Mouse (Mus musculus): ENCODE results near the gene Cnga1.
A peak's percentile ranks its signal among the peaks of the same experiment; 100 is the strongest.
"Not testable (repeated sequence)": the region's sequence is repeated elsewhere in the genome, so short reads cannot be mapped to it uniquely, and the experiment has no call there.

The Cnga1 gene

DNA sequence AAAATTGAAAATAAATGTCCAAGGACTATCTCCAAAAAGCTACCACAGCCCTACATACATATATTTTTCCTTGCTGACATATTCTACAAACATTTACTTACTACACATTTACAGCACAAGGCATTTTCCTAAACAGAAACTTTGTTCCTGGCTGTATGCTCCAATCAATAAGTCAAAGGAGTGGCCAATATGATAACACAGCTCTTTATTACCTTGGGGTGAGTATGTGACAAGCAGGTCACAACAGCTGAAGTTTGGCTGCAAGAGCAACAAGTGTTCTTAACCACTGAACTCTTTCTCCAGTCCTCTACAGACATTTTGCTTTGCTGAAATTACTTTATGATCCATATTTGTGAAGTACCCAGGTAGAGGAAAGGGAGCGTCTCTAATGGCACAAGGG lies 4.0 kb downstream of the Cnga1 start:
- no peak for DNase-seq (ENCODE audit: low spot score)

DNA sequence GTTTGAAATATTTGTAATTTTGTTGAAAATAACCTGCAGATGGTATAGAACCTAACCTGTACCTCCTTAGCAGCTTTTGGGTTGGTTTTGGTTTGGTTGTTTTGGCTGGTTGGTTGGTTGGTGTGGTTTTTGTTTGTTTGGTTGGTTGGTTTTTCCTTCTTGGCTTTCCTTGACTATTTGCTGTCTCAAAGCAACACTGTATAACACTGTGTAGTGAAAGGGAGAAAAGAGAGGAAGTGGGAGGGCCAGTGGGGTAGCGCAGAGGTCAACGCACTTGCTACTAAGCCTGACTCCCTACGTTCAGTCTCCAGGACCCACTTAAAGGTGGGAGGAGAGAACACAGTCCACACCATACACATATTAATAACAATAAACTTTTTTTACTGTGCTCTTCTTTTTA lies 7.5 kb downstream of the Cnga1 start:
- DNase-seq (ENCODE audit: low spot score): peak; percentile 21

DNA sequence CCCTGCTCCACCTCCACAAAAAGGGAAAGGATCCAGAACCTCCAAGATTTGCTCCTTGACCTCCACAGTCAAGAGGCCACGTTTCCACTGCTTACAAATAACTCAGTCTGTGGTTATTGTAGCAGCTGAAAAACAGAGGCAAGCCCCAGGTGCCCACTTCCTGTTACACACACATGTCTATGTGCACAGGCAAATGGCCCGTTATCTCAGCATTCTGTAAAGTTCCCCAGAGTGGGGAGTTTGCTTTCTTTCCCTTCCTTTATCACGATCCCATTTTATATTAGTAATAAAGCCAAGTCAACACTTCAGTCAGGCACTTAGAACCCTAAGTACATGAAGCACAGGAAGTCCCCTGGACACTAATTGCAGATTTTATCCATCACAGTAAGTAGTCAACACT lies 8.0 kb downstream of the Cnga1 start:
- peak; percentile 85 for DNase-seq (ENCODE audit: low spot score)

DNA sequence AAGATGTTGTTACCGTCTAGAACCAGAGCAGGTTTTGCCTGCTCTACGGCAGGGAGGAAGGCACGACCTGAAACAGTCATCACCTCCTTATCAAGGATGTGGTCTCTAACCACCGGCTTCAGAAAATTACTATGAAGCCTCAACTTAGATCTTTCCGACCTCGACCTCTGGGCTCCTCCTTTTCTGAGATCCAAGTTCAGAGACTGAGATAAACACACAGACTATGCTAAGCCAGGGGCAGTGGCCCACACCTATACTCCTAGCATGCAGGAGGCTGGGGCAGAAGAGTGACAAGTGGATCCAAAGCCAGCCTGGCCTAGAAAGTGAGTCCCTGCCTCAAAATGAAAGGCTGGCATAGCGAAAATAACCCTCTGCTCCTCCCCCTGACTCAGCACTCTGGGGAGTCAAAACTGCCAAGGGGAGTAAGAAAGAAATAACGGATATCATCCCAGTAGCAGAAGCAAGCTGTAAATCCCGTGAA lies 9.2 kb downstream of the Cnga1 start:
- DNase-seq (ENCODE audit: low spot score): peak; percentile 91

DNA sequence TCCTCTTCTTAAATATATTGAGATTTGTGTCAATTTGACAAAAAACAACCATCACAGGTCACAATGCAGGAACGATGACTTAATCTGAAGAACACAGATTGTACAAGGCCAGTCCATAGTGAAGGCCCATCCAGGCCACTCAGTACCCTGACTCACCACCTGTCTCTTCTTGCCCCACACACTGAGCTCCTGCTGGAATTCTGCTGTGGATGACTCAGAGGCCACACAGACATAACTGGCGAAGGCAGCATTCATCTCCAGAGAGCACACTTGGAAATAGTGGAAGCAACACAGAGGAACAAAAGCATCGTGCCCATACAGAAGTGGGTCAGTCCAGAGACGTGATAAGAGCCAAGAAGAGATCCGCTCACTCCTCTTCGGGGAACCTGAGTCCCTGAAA lies 14.0 kb downstream of the Cnga1 start:
- no peak for DNase-seq (ENCODE audit: low spot score)

DNA sequence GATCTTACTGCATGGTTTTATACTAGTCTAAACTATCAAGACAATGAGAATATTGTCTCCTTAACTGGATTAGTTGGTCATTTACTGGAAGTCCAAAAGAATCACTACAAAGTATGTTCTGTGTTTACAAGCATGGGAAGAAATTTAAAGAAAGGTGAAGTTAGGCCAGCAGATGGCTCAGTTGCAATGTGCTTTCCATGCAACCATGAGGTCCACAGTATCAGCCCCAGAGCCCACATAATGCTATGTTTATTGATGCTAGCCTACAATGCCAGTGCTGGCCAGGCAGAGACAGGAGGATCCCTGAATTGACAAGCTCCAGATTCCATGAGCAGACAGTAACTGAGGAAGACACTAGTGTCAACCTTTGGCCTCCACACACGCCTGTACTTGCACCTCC lies 23.1 kb downstream of the Cnga1 start:
- no peak for DNase-seq (ENCODE audit: low spot score)

DNA sequence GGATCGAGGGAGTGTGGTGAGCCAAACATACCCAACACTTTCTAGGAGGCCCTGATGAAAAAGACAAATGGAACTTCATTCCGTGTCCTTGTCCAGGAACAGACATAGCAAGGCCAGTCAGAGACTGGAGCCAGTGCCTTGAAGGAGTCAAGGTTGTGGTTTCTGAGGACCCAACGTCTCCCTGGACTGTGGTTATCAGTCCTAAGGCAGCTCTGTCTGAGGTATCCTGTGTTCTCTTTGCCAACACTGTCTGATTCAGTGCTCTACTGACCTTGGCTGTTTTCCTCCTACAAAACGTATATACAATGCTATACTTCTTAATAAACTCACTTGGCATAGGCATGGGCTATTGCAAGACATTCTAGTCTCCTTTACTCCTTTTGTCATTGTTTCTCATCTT lies 26.7 kb downstream of the Cnga1 start:
- no peak for DNase-seq (ENCODE audit: low spot score)

DNA sequence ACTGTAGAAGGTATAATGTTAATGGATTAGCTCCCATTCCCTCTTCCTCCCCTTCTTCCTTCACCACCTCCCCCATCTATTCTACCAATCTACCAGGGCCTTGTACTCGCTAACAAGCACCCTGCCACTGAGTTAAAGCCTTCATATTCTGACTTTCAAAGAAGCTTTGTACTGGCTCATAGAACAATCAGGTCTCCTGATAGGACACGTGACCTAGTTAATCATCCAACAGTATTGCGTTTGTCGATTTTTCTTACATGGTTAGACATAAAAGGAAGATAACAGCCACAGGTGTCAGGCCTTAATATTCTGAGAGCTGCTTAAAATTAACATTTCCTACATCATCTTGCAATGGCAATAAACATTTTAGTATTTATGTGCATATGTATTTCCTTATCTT lies 40.9 kb downstream of the Cnga1 start:
- no peak for DNase-seq (ENCODE audit: low spot score)

DNA sequence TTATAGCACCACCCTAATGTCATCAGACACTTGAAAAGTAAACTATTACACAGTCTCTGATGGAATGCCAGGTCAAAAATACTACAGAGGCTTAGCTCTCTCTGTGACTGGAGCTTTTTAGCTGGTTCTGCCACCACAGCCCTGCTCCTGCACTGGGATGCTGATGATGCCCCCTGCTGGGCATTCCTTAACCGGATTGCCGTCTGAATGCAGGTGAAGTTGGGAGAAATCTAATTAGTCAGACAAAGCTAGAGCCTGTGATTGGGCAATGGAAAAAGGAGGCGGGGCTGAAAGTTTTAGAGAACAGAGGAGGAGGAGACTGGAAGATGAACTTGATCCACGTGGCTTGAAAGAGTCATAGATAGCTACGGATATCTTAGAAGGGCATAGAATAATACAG lies 43.1 kb downstream of the Cnga1 start:
- DNase-seq (ENCODE audit: low spot score): peak; percentile 48

DNA sequence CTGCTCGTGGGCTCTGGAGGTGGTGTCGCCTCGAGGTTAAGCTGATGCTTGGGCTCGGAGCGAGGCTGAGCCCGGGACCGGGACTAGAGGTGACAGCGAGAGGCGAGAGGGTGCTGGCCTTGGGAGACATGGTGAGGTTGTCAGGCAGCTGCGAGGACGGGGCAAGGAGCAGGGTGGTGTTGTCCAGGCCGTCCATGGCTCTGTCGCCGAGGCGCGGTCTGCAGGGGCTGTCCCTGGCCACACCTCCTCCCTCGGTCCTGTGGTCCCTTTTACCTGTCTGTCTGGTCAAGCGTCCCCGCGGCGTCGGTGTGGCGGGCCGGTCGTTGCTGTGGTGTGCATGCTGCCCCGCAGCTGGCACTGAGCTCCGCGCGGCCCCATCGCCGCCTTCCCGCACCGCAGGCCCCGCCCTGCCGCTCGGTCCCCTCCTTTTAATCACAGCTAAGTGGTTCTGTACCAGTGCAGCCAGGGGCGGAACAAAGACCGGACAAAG lies 56.8 kb downstream of the Cnga1 start, which contains the start of gene Gm5868:
Gm5868 (minus strand) TSS at position 360 of the 490 bp plus-strand sequence.
- no peak for DNase-seq (ENCODE audit: low spot score)

DNA sequence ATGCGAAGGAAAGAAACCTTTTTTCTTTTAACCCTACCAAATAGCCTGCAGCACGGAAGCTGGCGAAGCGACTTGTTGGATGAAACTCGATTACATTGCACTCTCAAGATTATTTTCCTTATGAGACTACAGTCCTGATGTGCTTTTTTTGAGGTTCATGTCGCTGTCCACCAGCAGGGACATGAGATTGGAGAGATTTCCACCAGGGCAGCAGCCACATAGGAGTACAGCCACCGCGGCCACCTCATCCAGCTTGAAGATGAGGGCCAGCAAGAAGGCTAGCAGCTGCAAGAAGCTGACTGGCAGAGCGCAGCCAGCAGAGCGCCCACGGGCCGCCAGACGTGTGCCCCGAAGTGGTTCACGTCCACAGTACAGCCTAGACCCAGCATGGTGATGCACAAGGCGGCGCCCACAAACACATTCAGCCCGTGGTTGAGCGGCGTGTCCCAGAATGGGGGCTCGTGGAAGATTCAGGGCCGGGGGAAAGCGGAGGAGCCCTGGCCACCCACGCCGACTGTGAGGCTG lies 57.3 kb downstream of the Cnga1 start:
- DNase-seq (ENCODE audit: low spot score): not testable (repeated sequence)

DNA sequence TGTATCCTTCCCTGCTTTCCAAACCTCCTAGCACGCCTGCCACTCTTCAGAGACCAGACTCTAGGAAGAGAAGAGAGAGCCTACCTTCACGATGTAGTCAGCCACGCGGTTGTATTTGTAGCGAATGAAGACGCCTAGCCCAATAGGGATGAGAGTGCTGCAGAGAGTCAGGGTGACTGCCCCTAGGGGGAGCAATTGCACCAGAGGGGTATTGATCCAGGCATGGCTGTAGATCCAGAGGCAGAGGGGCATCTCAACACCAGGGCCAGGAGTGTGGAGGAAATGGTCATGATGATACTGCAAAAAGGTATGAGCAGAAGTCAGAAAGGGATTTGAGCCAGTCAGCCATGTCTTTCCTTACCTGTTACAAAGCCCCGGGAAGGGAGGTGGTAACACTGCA lies 58.0 kb downstream of the Cnga1 start:
- DNase-seq (ENCODE audit: low spot score): peak; percentile 32

DNA sequence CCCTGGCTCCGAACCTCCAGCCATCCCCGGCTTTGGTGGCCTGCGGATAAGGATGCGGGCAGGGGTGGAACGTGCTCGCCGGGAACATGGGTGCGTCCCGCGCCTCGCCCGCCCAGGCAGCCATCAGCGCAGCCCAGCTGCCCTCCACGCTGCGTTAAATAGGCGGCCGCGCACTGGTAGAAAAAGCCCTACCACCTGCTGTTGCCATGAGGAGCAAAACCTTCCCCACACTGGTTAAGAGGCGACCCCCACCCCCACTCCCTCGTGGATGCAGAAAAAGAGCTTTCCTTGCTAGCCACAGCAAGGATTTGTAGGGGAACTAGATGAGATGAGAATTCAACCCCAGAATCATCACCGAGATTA lies 63.1 kb downstream of the Cnga1 start, which contains the start of gene Zar1:
Zar1 (minus strand) TSS at position 285 of the 363 bp plus-strand sequence.
- DNase-seq (ENCODE audit: low spot score): not testable (repeated sequence)

DNA sequence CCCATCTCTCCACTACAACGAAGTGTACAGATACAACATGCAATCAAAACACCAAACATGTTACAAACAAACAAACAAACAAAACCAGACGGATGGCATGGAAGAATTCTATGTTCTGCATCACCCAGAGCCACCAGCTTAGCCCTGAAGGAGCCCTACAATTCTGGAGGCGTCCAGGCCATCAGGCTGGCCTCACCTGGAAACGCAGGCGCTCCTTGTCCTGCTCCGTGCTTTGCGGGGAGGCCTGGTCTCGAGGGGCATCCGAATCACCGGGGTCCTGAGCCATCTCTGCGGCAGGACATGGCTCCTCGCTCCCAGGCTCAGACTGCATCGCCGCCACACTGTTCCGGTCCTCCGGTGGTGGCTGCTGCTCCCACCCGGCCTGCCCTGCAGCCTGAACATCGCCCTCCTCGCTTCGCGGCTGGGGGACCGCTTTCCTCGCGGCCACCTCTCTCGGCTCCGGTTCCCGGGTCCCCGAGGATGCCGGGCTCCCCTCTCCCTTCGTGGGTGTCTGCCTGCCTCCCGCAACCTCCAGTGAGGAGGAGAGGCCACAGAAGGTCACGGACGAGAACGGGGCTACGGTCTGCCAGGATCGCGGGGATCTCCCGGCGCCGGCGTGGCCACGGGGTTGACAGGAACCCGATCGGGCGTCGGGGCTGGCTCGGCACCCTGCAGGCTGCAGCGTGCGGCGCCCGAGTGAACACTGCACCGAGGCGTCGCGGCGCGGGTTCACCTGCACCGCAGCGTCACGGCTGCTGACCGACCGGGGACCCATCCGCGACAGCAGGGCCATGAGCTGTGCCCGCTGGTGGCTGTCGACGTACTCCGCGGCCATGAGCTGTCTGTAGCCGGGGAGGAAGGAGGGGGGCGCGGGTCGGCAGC lies 63.7 kb downstream of the Cnga1 start:
- DNase-seq (ENCODE audit: low spot score): peak; percentile 16

DNA sequence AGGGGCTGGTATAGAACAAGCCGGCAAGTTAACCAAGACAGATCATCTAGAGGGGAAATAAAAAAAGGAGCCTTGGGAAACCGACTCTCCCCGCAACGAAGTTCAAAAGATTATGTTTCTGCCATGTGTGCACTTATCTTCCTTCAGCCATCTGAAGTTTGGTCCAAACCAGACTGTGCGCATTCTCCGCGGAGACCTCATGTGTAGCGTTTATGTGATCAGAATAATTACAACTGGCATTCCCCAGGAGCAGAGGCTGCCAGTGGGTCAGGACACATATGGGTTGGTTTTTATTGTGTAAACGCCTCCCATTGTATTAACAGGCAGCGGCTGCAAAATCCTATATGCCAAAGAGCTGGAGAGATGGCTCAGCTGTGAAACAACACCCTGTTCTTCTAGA lies 64.5 kb downstream of the Cnga1 start:
- not testable (repeated sequence) for DNase-seq (ENCODE audit: low spot score)

DNA sequence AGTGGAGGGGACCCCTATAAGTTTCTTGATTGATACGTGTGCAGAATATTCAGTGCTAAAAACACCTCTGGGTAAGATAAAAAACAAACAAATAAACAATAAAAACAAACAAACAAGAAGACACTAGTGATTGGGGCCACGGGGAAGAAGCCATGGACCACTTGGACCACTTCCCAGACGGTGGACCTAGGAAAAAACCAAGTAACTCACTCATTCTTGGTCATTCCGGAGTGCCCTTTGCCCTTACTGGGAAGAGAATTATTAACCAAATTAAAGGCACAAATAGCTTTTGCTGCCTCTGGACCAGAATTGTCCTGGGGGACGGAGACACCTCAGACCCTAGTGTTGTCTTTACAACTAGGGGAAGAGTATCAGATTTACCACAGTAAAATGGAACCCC lies 78.5 kb downstream of the Cnga1 start:
- no peak for DNase-seq (ENCODE audit: low spot score)

DNA sequence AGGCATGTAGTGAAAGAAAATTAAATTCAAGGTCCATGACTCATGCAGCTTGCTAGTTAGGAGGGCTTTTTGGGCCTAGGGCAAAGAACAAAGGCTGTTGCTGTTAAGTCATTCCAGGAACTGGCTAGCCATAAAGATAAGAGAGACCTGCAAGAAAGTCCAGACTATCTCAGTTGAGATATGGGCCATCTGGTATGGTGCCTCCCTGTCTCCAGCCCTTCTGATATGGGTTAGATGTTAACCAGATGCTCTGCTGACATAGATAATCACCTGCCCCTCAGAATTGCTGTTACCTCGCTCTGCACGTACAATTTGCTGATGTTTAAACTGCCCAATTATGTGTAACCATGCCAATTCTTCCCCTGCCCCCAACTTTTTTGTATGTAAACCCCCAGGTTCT lies 80.9 kb downstream of the Cnga1 start:
- not testable (repeated sequence) for DNase-seq (ENCODE audit: low spot score)

DNA sequence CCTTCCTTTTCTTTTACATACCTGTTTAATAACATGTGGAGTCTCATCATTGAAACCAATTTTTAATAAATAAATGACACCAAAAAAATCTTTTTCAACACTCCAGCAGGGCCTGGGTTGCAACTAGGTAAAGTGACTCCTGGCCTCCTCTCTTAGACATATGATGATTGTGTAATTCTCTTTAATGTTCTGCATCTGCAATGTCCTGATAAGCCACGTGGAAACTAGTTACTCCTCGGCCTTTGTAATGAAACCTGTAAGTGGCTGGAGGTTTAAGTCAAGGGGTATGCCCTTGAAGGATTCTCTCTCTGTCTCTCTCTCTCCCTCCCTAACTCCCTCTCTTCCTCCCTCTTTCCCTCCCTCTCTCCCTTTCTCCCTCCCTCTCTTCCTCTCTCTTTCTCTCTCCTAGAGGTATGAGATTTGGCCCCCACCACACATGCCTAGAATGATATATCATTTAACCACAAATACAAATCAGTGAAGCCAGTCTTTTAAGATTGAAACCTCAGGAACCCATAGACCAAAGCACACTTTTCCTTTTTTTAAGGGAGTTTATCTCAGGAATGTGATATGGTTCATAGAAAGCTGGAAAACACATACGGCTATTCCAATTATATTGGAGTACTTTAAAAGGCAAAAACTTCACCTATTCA lies 83.0 kb downstream of the Cnga1 start:
- no peak for DNase-seq (ENCODE audit: low spot score)

DNA sequence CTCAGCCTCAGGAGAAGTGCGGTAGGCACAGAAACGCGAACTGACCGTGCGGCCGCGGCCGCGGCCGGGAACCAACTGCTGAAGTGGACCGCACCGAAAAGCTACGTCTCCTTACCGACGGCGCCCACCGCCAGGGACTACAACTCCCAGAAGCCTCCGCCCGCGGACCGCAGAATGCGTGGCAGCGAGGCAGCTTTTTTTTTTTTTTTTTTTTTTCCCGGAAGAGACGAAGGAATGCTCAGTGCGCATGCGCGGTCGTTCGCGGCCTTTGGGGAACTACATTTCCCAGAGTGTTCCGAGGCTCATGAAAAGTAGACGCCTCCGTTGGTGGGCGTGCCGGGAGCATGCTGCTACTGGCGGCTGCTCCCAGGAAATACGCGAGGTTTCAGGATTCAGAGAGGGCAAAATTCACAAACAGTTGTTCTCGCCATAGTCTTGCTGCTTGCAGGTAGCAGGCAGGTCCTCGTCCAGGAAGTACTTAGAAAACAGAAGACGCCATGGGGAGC lies 84.5 kb downstream of the Cnga1 start, which contains the start of gene Nfxl1:
Nfxl1 (minus strand) TSS at position 141 of the 506 bp plus-strand sequence.
- peak; percentile 92 for DNase-seq (ENCODE audit: low spot score)

DNA sequence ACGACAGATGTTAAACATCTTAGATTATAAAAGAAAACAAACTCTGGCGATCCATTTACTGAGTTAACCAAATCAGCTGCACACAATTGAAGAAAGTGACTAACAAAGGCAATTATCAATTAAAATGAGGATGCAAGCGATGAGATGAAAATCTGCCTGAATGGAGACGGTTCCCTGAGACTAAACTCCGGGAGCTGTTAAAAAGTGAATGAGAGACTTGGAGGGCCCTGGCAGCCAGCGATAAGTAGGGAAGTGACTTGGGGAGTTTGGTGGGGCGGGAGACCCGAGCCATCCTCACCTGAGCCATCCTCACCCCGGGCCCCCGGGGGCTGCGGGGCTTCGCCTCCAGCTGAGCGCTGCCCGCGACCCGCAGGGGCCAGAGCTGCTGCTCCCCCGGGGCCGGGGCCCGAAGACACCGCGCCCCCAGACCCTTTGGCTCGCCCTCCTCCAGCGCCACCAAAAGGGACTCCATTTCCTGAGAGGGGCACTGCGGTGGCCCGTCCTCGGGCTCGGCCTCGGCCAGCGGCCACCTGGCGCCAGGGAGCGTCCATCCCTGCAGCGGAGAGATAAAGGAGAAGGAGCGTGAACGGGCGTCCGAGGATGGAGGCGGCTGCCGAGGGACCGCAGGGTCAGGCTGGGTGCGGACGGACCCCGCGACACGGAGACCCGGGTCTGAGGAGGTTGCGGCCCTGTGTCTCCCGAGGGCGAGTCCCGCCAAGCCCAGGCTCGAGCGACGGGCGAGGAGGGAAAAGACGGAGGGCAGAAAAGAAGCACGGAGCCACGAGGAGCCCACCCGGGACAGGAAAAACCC lies 85.2 kb downstream of the Cnga1 start:
- DNase-seq (ENCODE audit: low spot score): peak; percentile 1

DNA sequence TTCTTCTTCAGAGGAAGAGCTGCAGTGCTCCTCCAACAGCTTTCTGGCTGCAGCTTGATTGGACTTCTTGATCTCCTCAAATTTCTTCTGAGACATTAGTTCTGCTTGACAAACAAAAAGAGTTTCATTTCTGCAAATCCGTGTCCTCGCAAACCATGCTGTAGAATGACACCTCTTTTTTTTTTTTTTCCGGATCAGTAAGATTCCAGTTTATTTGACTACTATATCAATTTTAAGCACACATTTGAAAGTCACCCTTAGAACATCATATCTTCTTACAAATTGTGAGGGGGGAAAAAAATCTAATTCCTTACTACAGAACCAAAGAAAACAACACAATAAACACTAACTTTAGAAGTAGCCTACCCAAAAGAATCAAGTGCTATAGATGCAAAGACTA lies 87.8 kb downstream of the Cnga1 start:
- no peak for DNase-seq (ENCODE audit: low spot score)

Measured in T-cell, adult 2 months (primary cell).